Mouse (Mus musculus): ENCODE results near the gene Oxnad1. TPM values are rescaled to one million over a fixed set of nuclear protein-coding genes. Genes with fewer than 3 reads are reported as not detected.
"Not testable (repeated sequence)": the region's sequence is repeated elsewhere in the genome, so short reads cannot be mapped to it uniquely, and the experiment has no call there.

Oxnad1 gene
- polyA plus RNA-seq, 1 experiment from 2014 or later, result 17.4 TPM

- Histone ChIP-seq H3K4me2 (no peak overlapping the region), H3K27me3 (no peaks in the 10 kb centered on the region), H3K36me3 (no peaks in the 10 kb centered on the region), H3K27ac (no peak overlapping the region), H3K4me1 (no peaks in the 10 kb centered on the region), H3K9me3 (no peaks in the 10 kb centered on the region), H3K4me3 (no peak overlapping the region), H3K9ac (no peak overlapping the region)
- ATAC-seq (ENCODE audit: insufficient number of reproducible peaks, low FRiP score, low TSS enrichment, low read depth), result no peak
These were observed 12.4 kb upstream of the Oxnad1 start for GRCm38 (mm10) chr14:32072807-32073206.

DNA sequence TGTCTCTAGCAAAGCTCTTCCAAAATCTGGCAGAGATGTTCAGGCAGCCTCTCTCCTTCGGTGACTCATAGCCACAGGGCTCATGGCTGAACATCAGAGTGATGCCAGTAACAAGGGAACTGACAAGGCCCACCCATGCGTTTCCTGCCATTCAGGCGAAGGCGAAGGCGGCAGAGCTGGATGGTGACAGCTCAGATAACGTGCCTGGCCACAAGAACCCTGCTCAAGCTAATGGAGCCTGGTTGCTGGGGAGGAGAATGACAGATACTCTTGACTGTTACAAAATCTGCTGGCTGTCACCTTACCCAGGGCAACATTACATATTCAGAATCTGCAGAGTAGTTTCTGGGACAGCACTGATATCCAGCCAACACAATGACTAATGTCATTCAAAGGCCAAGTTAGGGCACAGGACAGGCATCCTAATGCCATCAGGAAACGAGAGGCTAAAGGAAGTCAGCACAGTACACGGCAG, 11.9 kb upstream of the Oxnad1 start:
- Histone ChIP-seq H3K36me3 (no peaks in the 10 kb centered on the region), H3K27me3 (no peaks in the 10 kb centered on the region), H3K27ac (no peak overlapping the region), H3K4me1 (no peaks in the 10 kb centered on the region), H3K4me2 (no peak overlapping the region), H3K9ac (no peak overlapping the region), H3K9me3 (no peaks in the 10 kb centered on the region), H3K4me3 (no peak overlapping the region)
- no peak for ATAC-seq (ENCODE audit: insufficient number of reproducible peaks, low FRiP score, low TSS enrichment, low read depth)
- 66% methylated on average over 8 of the region's 8 CpGs for WGBS

DNA sequence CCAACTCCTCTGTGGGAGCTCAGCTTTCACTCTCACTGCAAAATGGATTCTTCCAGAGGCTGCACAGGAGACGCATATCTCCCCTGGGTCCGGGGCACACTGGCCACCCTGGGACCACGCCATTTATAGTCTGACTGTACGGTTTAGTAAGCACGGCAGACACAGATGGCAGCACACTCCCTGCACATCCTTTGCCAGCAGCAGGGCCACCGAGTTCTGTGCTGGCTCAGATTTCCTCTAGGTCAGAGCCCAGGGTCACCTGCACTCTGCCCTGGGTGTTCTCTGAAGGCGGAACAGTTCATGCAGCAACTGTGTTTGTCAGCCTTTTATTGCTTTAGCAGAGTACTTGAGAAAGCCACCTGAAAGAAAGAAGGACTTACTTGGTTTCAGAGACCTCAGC, 11.3 kb upstream of the Oxnad1 start:
- Histone ChIP-seq H3K36me3 (no peaks in the 10 kb centered on the region), H3K4me2 (no peak overlapping the region), H3K4me3 (no peak overlapping the region), H3K27ac (no peak overlapping the region), H3K9ac (no peak overlapping the region), H3K4me1 (no peaks in the 10 kb centered on the region), H3K9me3 (no peaks in the 10 kb centered on the region), H3K27me3 (no peaks in the 10 kb centered on the region)
- 50% methylated on average over 7 of the region's 7 CpGs for WGBS
- ATAC-seq (ENCODE audit: insufficient number of reproducible peaks, low FRiP score, low TSS enrichment, low read depth), result no peak

GRCm38 (mm10) chr14:32076896-32077575, 8.1 kb upstream of the Oxnad1 start:
- H3K36me3 ChIP-seq, result peaks cover 12% of the 10 kb centered on the region
- 48% methylated on average over 8 of the region's 8 CpGs for WGBS
- H3K4me3 ChIP-seq, result no peak overlapping the region
- H3K27ac ChIP-seq, result no peak overlapping the region
- no peak for ATAC-seq (ENCODE audit: insufficient number of reproducible peaks, low FRiP score, low TSS enrichment, low read depth)
- H3K4me2 ChIP-seq, result no peak overlapping the region
- no peaks in the 10 kb centered on the region for H3K4me1 ChIP-seq
- H3K9me3 ChIP-seq, result no peaks in the 10 kb centered on the region
- H3K27me3 ChIP-seq, result no peaks in the 10 kb centered on the region
- no peak overlapping the region for H3K9ac ChIP-seq

- Histone ChIP-seq H3K9me3 (no peaks in the 10 kb centered on the region), H3K4me3 (no peak overlapping the region), H3K36me3 (peaks cover 25% of the 10 kb centered on the region), H3K27me3 (no peaks in the 10 kb centered on the region), H3K9ac (no peak overlapping the region), H3K4me1 (0 out of 2 replicates have a peak, but pooled peaks cover 1% of the 10 kb centered on the region), H3K4me2 (no peak overlapping the region), H3K27ac (no peak overlapping the region)
- WGBS, result 80% methylated on average over 10 of the region's 10 CpGs
- no peak for ATAC-seq (ENCODE audit: insufficient number of reproducible peaks, low FRiP score, low TSS enrichment, low read depth)
These were observed 4.1 kb upstream of the Oxnad1 start for GRCm38 (mm10) chr14:32081026-32081425.

GRCm38 (mm10) chr14:32082891-32083290, 2.3 kb upstream of the Oxnad1 start:
- Histone ChIP-seq H3K9ac (no peak overlapping the region), H3K4me1 (peaks cover 6% of the 10 kb centered on the region; the same call in 1 of the 2 replicates), H3K4me3 (no peak overlapping the region), H3K27ac (no peak overlapping the region), H3K36me3 (peaks cover 25% of the 10 kb centered on the region), H3K9me3 (no peaks in the 10 kb centered on the region), H3K4me2 (no peak overlapping the region), H3K27me3 (no peaks in the 10 kb centered on the region)
- ATAC-seq (ENCODE audit: insufficient number of reproducible peaks, low FRiP score, low TSS enrichment, low read depth), result no peak
- WGBS, result 93% methylated on average over 6 of the region's 6 CpGs

DNA sequence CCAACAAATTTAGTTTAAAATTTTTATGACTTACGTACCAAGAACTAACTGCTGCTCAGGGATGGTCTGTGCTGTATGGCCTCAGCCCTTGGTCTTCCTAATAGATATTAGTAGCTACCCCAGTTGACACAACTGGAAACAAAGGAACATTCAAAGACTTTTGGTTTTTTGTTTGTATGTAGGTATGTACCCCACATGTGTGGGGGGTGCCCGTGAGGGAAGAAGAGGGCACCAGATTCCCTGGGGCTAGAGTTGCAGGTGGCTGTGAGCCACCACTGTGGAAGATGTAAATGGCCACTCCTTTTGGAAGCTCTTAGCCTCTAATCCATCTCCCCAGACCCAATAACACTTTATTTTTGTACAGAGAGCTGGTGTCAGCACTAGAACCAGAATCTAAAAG, 1.7 kb upstream of the Oxnad1 start:
- Histone ChIP-seq H3K4me3 (no peak overlapping the region), H3K36me3 (peaks cover 25% of the 10 kb centered on the region), H3K27me3 (no peaks in the 10 kb centered on the region), H3K4me1 (peaks cover 6% of the 10 kb centered on the region; the same call in 1 of the 2 replicates), H3K9me3 (no peaks in the 10 kb centered on the region), H3K27ac (no peak overlapping the region), H3K4me2 (no peak overlapping the region), H3K9ac (no peak overlapping the region)
- no peak for ATAC-seq (ENCODE audit: insufficient number of reproducible peaks, low FRiP score, low TSS enrichment, low read depth)
- WGBS, result 89% methylated on average over 2 of the region's 2 CpGs

GRCm38 (mm10) chr14:32085486-32086201, 470 bp downstream of the Oxnad1 start, which contains the start of gene Dph3:
Dph3 (minus strand) TSS chr14:32085729.
- Histone ChIP-seq H3K4me2 (peak within 1 kb of the TSS; percentile 59), H3K36me3 (peaks cover 25% of the 10 kb centered on the region), H3K9ac (peak within 1 kb of the TSS; percentile 62), H3K27ac (peak within 1 kb of the TSS; percentile 94), H3K4me3 (peak within 1 kb of the TSS; percentile 72), H3K9me3 (no peaks in the 10 kb centered on the region), H3K4me1 (peaks cover 6% of the 10 kb centered on the region; the same call in 1 of the 2 replicates), H3K27me3 (no peaks in the 10 kb centered on the region)
- peak; percentile 95 for ATAC-seq (ENCODE audit: insufficient number of reproducible peaks, low FRiP score, low TSS enrichment, low read depth)
- under 1% methylated on average over 43 of the region's 43 CpGs for WGBS

GRCm38 (mm10) chr14:32086226-32086625, 1.1 kb downstream of the Oxnad1 start:
- no peaks in the 10 kb centered on the region for H3K27me3 ChIP-seq
- ATAC-seq (ENCODE audit: insufficient number of reproducible peaks, low FRiP score, low TSS enrichment, low read depth), result no peak
- H3K9me3 ChIP-seq, result no peaks in the 10 kb centered on the region
- H3K27ac ChIP-seq, result peak overlapping the region; percentile 94
- peaks cover 20% of the 10 kb centered on the region for H3K36me3 ChIP-seq
- H3K4me1 ChIP-seq, result peaks cover 10% of the 10 kb centered on the region
- 19% methylated on average over 8 of the region's 8 CpGs for WGBS
- H3K4me2 ChIP-seq, result peak overlapping the region; percentile 59
- H3K4me3 ChIP-seq, result peak overlapping the region; percentile 72
- H3K9ac ChIP-seq, result no peak overlapping the region

DNA sequence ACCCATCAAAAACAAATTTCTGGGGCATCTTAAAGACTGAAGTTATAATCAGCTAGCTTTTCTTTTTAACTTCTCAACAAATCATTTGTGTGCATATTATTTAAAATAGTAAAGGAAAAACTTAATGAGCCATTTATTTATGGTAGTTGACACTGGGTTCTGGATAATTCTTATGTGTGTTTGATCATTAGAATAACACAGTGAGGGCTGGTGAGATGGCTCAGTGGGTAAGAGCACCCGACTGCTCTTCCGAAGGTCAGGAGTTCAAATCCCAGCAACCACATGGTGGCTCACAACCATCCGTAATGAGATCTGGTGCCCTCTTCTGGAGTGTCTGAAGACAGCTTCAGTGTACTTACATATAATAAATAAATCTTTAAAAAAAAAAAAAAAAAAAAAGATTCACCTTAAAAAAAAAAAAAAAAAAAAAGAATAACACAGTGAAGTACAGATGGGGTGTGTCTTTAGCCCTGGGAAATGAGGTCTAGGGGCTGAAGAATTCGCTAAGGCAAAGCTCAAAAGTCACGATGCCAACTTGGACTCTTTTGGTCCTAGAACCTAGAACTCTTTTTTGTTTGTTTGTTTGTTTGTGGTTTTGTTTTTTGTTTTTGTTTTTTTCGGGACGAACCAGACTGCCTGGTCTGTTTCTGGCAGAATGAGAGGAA, 2.5 kb downstream of the Oxnad1 start:
- Histone ChIP-seq H3K4me1 (peaks cover 14% of the 10 kb centered on the region), H3K36me3 (peaks cover 14% of the 10 kb centered on the region)
- H3K9me3 ChIP-seq; H3K4me2 ChIP-seq; H3K9ac ChIP-seq; H3K4me3 ChIP-seq; H3K27ac ChIP-seq; ATAC-seq (ENCODE audit: insufficient number of reproducible peaks, low FRiP score, low TSS enrichment, low read depth); H3K27me3 ChIP-seq: not testable (repeated sequence)
- 91% methylated on average over 7 of the region's 7 CpGs for WGBS

DNA sequence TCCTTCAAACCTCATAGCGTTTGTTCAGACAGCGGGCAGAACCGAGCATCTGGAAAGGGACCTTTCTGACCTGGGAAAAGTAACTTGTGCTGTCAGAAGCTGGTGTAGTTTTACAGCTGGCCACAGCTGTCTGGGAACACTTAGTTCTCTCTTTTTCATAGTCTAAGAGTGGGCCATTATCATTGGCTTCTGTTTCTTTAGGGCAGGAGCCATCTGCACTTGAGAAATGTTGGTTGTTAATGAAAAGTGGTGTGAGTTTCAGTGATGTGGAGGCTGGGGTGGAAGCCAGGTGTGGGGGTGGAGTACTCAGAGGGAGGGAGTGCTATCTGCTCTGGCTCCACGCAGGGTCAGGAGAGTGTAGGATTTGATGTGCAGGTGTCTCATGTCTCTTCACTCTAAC, 6.0 kb downstream of the Oxnad1 start:
- Histone ChIP-seq H3K27ac (no peak overlapping the region), H3K9me3 (no peaks in the 10 kb centered on the region), H3K27me3 (no peaks in the 10 kb centered on the region), H3K4me2 (no peak overlapping the region), H3K4me1 (peaks cover 12% of the 10 kb centered on the region), H3K36me3 (peaks cover 27% of the 10 kb centered on the region), H3K9ac (no peak overlapping the region), H3K4me3 (no peak overlapping the region)
- ATAC-seq (ENCODE audit: insufficient number of reproducible peaks, low FRiP score, low TSS enrichment, low read depth), result no peak
- 26% methylated on average over 4 of the region's 4 CpGs for WGBS

GRCm38 (mm10) chr14:32091704-32092103, 6.5 kb downstream of the Oxnad1 start:
- 62% methylated on average over 4 of the region's 4 CpGs for WGBS
- no peak overlapping the region for H3K4me2 ChIP-seq
- H3K27ac ChIP-seq, result no peak overlapping the region
- no peak overlapping the region for H3K9ac ChIP-seq
- no peaks in the 10 kb centered on the region for H3K27me3 ChIP-seq
- H3K9me3 ChIP-seq, result no peaks in the 10 kb centered on the region
- peaks cover 8% of the 10 kb centered on the region; the same call in 1 of the 2 replicates for H3K4me1 ChIP-seq
- H3K36me3 ChIP-seq, result peaks cover 32% of the 10 kb centered on the region
- ATAC-seq (ENCODE audit: insufficient number of reproducible peaks, low FRiP score, low TSS enrichment, low read depth), result no peak
- H3K4me3 ChIP-seq, result no peak overlapping the region
